In the genomic region with DNA sequence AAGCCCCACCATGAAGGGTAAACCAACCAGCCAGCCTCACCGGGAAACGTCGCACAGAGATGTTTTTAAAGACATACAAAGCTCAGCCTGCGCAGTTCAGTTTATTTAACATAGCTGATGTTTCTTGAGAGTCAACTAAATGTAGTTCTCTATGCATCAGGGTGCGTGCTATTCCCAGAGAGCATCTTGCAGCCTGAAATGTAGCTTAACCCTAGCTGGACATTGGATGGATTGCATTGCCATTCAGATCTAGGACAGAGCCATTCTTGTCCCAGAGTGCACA, we compare ENCODE assay signal across 8 mouse cellular contexts.
DNase-seq lines count a peak whose midpoint lies in the region; ATAC-seq and TF ChIP-seq lines count a peak whose summit lies in the region.

No protein-coding gene starts in this region.

- 10% methylated on average over 5 of the region's 5 CpGs for WGBS in forebrain, embryonic 11.5 days
- 4% methylated on average over 5 of the region's 5 CpGs for WGBS in intestine, embryonic 14.5 days
- 11% methylated on average over 5 of the region's 5 CpGs for WGBS in neural tube, embryonic 12.5 days

- TF ChIP-seq CTCF in layer of hippocampus, adult 2 months (conservative IDR thresholded peaks at IDR 0.05), result no peak

- 0 out of 2 replicates have a peak, but pooled peaks cover 3% of the 10 kb centered on the region for H3K4me1 ChIP-seq in forebrain, embryonic 11.5 days (replicated peaks; ENCODE audit: control insufficient read depth, insufficient read depth, low read length)
- H3K4me1 ChIP-seq in intestine, embryonic 14.5 days (replicated peaks; ENCODE audit: control insufficient read depth, insufficient read depth, low read length), result peaks cover 5% of the 10 kb centered on the region
- peaks cover 12% of the 10 kb centered on the region; the same call in 1 of the 2 replicates for H3K4me1 ChIP-seq in neural tube, embryonic 12.5 days

- H3K27ac ChIP-seq in layer of hippocampus, adult 2 months, result no peak overlapping the region
- no peak overlapping the region for H3K27ac ChIP-seq in forebrain, embryonic 11.5 days (ENCODE audit: low read depth, low read length)
- peak overlapping the region; percentile 36; the same call in 1 of the 2 replicates for H3K27ac ChIP-seq in intestine, embryonic 14.5 days (ENCODE audit: low read depth)
- H3K27ac ChIP-seq in neural tube, embryonic 12.5 days, result no peak overlapping the region

- no peaks in the 10 kb centered on the region for H3K36me3 ChIP-seq in forebrain, embryonic 11.5 days (ENCODE audit: control insufficient read depth, insufficient read depth, low read length)
- no peaks in the 10 kb centered on the region for H3K36me3 ChIP-seq in intestine, embryonic 14.5 days (ENCODE audit: control insufficient read depth, insufficient read depth, low read length)
- no peaks in the 10 kb centered on the region for H3K36me3 ChIP-seq in neural tube, embryonic 12.5 days

- DNase-seq in layer of hippocampus, adult 2 months (ENCODE audit: low spot score in 2 of 2), result no peak
- no peak for DNase-seq in layer of hippocampus, postnatal 10 days (ENCODE audit: low spot score in 2 of 2)
- no peak for DNase-seq in forebrain, embryonic 11.5 days (ENCODE audit: low spot score)
- no peak for DNase-seq in intestine, embryonic 14.5 days (ENCODE audit: low spot score)
- DNase-seq in urinary bladder, postnatal 36 days (ENCODE audit: low spot score in 2 of 2), result no peak
- DNase-seq in kidney, postnatal 10 days, result no peak
- DNase-seq in cerebellum, adult 11 months, result no peak

- peak overlapping the region; percentile 41; the same call in 1 of the 2 replicates for H3K4me3 ChIP-seq in layer of hippocampus, adult 2 months
- peak overlapping the region; percentile 35 for H3K4me3 ChIP-seq in forebrain, embryonic 11.5 days (ENCODE audit: low read depth, low read length)
- H3K4me3 ChIP-seq in intestine, embryonic 14.5 days (ENCODE audit: low read depth, low read length), result peak overlapping the region; percentile 36
- peak overlapping the region; percentile 13; the same call in 1 of the 2 replicates for H3K4me3 ChIP-seq in neural tube, embryonic 12.5 days

- no peaks in the 10 kb centered on the region for H3K9me3 ChIP-seq in forebrain, embryonic 11.5 days (ENCODE audit: control insufficient read depth, low read length)
- no peaks in the 10 kb centered on the region for H3K9me3 ChIP-seq in intestine, embryonic 14.5 days (ENCODE audit: control insufficient read depth, low read length)
- H3K9me3 ChIP-seq in neural tube, embryonic 12.5 days, result no peaks in the 10 kb centered on the region

- no peak for ATAC-seq in forebrain, embryonic 11.5 days (replicated peaks; ENCODE audit: low FRiP score)
- ATAC-seq in intestine, embryonic 14.5 days (replicated peaks; ENCODE audit: low FRiP score, low TSS enrichment, low read depth), result no peak
- ATAC-seq in neural tube, embryonic 12.5 days (ENCODE audit: low FRiP score, low read depth), result no peak

- peak overlapping the region; percentile 62 for H3K4me2 ChIP-seq in forebrain, embryonic 11.5 days (ENCODE audit: low read depth, low read length, severe bottlenecking)
- peak overlapping the region; percentile 51 for H3K4me2 ChIP-seq in intestine, embryonic 14.5 days (ENCODE audit: low read length)
- peak overlapping the region; percentile 57 for H3K4me2 ChIP-seq in neural tube, embryonic 12.5 days (replicated peaks)

- peak overlapping the region; percentile 42; the same call in 1 of the 2 replicates for H3K9ac ChIP-seq in forebrain, embryonic 11.5 days (ENCODE audit: low read length)
- 0 out of 2 replicates have a peak overlapping the region, but pooled peaks have one; percentile 2 for H3K9ac ChIP-seq in intestine, embryonic 14.5 days (ENCODE audit: low read length)
- no peak overlapping the region for H3K9ac ChIP-seq in neural tube, embryonic 12.5 days

- H3K27me3 ChIP-seq in forebrain, embryonic 11.5 days (ENCODE audit: control insufficient read depth, insufficient read depth, low read length), result no peaks in the 10 kb centered on the region
- no peaks in the 10 kb centered on the region for H3K27me3 ChIP-seq in intestine, embryonic 14.5 days (replicated peaks; ENCODE audit: control insufficient read depth, insufficient read depth, low read length)
- no peaks in the 10 kb centered on the region; the same call in 1 of the 2 replicates for H3K27me3 ChIP-seq in neural tube, embryonic 12.5 days (replicated peaks)
